Mouse (Mus musculus) embryonic fibroblast, embryonic 13.5 days (primary cell): ENCODE results near the gene Mta1.

Experiments
- CTCF ChIP-seq: IDR thresholded peaks from 2 replicates; pipeline ENCODE4 v1.5.1; 2011; ENCODE audit warnings: mild to moderate bottlenecking, control low read depth, low read length, moderate library complexity, borderline replicate concordance; ENCODE audit not compliant: insufficient read depth
- POLR2A ChIP-seq: IDR thresholded peaks from 2 replicates; pipeline ENCODE4 v1.6.1; 2011; ENCODE audit warnings: low read depth, mild to moderate bottlenecking, control low read depth, low read length, moderate library complexity

DNA sequence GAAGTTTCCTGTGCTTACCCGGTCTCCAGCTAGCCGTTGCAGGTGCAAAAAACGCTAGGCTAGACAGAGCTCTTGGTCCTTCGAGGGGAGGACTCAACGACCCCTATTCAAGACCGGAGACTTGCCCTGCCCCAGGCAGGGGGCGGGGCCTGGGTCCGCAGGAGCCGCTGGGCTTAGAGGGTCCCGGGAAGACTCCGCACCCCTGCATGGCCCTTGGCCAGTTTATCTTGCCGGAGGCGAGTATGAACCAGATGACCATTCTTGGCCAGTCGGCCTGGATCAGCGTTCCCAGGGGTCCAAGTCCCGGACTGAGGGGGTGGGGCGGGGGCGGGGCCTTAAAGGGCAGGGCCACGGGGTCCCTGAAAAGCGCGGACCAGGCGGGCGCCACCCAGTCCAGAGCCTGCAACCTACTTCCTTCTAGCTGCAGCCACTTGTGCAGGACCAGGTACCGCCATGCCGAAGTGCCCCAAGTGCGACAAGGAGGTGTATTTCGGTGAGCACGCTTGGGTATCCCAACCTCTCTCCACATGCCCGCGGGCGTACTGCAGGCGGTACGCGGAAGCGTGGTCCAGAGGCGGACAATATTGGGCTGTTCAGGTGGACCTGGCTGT, 53.7 kb downstream of the Mta1 start:
- TF ChIP-seq POLR2A (peak; percentile 86), CTCF (no peak)
